Mouse (Mus musculus): Measurements from ENCODE around the gene Mast4.

DNA sequence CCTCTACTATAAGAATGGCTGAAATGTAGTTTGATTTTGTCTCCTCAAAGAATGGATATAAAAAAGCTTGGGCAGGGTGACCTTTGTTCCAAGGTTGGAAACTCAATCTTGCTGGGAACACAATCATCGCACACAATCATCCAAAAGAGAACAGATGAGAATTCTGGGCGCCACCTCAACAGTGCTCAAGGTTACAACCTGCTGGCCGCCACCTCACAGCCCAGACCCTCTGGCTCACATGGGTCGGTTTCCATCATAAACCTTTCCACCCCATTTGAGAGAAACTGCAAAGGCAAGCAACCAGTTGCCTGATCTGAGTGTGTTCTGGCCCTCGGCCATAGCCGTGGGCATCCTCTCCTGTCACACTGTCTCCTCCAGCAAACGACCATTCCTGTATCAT, 414.6 kb downstream of the Mast4 start:
- TF ChIP-seq CTCF (IDR thresholded peaks at IDR 0.05; ENCODE audit: borderline replicate concordance, insufficient read depth, low read length) (no peak), POLR2A (IDR thresholded peaks at IDR 0.05; ENCODE audit: low read depth, low read length) (no peak)
